Mouse (Mus musculus) limb, embryonic 14.5 days (tissue): ENCODE measurements around the gene Klhdc8b. TPM values are rescaled to one million over a fixed set of nuclear protein-coding genes. Genes with fewer than 3 reads are reported as not detected.

Experiments used
- ATAC-seq: fragments of 200-750 bp; cut with Nextera tagmentation; 2 replicates; pipeline ENCODE4 v1.8.0; 2017; ENCODE audit warnings: low read depth, moderate number of reproducible peaks, moderate TSS enrichment; ENCODE audit not compliant: low FRiP score
- DNase-seq: peaks from one replicate; pipeline ENCODE4 v3.0.0-alpha.2; 2015; ENCODE audit warnings: low spot score
- H3K27ac ChIP-seq: fragments of 300-500 bp; sonication (generic); replicated peaks from 2 replicates; pipeline ENCODE4 v1.5.1; 2014; ENCODE audit warnings: low read depth, mild to moderate bottlenecking, low read length, moderate library complexity, mixed read lengths
- H3K27me3 ChIP-seq: fragments of 300-500 bp; sonication (generic); 2 replicates; pipeline ENCODE4 v1.6.1; 2014; ENCODE audit warnings: low read length, mixed read lengths; ENCODE audit not compliant: control insufficient read depth, insufficient read depth
- H3K36me3 ChIP-seq: fragments of 300-500 bp; sonication (generic); 2 replicates; pipeline ENCODE4 v1.6.1; 2014; ENCODE audit warnings: mild to moderate bottlenecking, low read length, moderate library complexity, mixed read lengths; ENCODE audit not compliant: control insufficient read depth, insufficient read depth
- H3K4me1 ChIP-seq: fragments of 300-500 bp; sonication (generic); 2 replicates; pipeline ENCODE4 v1.6.1; 2014; ENCODE audit warnings: antibody characterized with exemption, low read length, mixed read lengths; ENCODE audit not compliant: control insufficient read depth, insufficient read depth
- H3K4me2 ChIP-seq: fragments of 300-500 bp; sonication (generic); replicated peaks from 2 replicates; pipeline ENCODE4 v1.6.1; 2014; ENCODE audit warnings: low read depth, mild to moderate bottlenecking, low read length, moderate library complexity; ENCODE audit not compliant: severe bottlenecking
- H3K4me3 ChIP-seq: fragments of 300-500 bp; sonication (generic); replicated peaks from 2 replicates; pipeline ENCODE4 v1.5.1; 2014; ENCODE audit warnings: low read length
- H3K9ac ChIP-seq: fragments of 300-500 bp; sonication (generic); 2 replicates; pipeline ENCODE4 v1.6.1; 2014; ENCODE audit warnings: mild to moderate bottlenecking, low read depth, low read length, moderate library complexity; ENCODE audit not compliant: severe bottlenecking
- H3K9me3 ChIP-seq: fragments of 300-500 bp; sonication (generic); 2 replicates; pipeline ENCODE4 v1.6.1; 2016; ENCODE audit warnings: low read length; ENCODE audit not compliant: control insufficient read depth
- POLR2A ChIP-seq: fragments of 200-500 bp; IDR thresholded peaks from 2 replicates; pipeline ENCODE4 v1.8.0; 2012; ENCODE audit warnings: inconsistent platforms, mild to moderate bottlenecking, moderate library complexity, borderline replicate concordance; ENCODE audit not compliant: insufficient read depth, insufficient read length; ENCODE audit errors: extremely low read depth
- WGBS: fragments of 180-500 bp; shearing (Covaris S2); extraction: QIAGEN DNeasy Blood & Tissue Kit; methylation state at CpG from one replicate; pipeline ENCODE4 v1.1.7; 2014; 5-methylcytosine and 5-hydroxymethylcytosine counted together
- polyA plus RNA-seq, 2 experiments: library from polyadenylated mRNA; depleted of rRNA in 1 of 2; stranded (reverse) in 1 of 2; unstranded in 1 of 2; fragments of >200 nt; fragmentation: Nextera tagmentation in 1 of 2; extraction: Ambion mirVana in 1 of 2; gene quantifications; 2 replicates each; pipeline versions ENCODE4 v1.2.1 to v1.2.3; 2012 to 2014

Klhdc8b gene
- polyA plus RNA-seq, 2 experiments: 27.7 to 43.1 TPM

DNA sequence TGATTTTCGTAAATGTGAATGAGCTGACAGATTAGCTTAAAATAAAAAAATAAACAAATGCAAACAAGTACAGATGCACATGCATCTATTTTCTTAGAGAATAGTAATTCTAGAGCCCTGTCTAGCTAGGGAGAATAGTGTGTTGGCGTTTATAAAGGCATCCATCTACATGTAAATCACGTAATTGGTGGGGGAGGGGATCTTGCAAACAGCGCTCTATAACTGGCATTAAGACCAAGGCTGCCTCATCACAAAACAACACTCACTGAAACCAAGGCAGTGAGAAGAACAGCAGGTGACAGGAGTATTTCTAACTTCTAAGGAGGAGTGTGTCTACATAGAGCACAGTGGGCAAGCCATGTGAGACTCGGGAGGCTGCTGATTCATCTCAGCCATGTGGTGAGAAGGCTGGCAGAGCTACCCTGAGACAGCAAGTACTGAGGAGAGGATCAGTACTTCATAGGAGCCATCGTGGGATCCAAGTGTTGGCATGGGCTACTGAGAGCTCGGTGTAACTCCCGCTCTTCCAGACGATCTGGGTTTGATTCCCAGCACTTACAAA is 49.9 kb downstream of the Klhdc8b start:
- Histone ChIP-seq H3K9me3 (no peaks in the 10 kb centered on the region), H3K4me3 (no peak overlapping the region), H3K36me3 (no peaks in the 10 kb centered on the region), H3K27me3 (no peaks in the 10 kb centered on the region), H3K4me2 (no peak overlapping the region), H3K27ac (no peak overlapping the region), H3K4me1 (no peaks in the 10 kb centered on the region), H3K9ac (no peak overlapping the region)
- 70% methylated on average over 9 of the region's 9 CpGs for WGBS
- no peak for TF ChIP-seq POLR2A
- ATAC-seq: no peak
- DNase-seq: no peak

DNA sequence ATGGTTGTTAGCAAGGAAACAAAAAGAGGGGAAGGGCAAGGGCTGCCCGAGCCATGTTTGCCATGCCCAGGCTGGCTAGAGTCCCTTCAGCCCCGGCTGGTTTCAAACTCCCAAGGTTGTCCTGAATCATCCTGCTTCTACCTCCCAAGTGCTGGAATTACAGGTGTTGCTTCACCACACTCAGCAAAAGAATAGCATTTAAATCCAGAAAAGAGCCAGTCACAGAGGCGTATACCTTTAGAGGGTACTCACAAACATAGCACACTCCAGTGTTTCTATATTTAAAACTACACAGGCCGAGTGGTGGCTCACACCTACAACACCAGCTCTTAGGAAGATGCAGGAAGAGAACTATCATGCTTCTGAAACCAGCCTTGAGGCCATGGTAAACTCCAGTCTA is 51.8 kb downstream of the Klhdc8b start:
- TF ChIP-seq POLR2A: no peak
- H3K4me3 ChIP-seq: no peak overlapping the region
- no peaks in the 10 kb centered on the region for H3K9me3 ChIP-seq
- no peaks in the 10 kb centered on the region for H3K27me3 ChIP-seq
- H3K27ac ChIP-seq: no peak overlapping the region
- ATAC-seq (no peak), DNase-seq (no peak)
- H3K36me3 ChIP-seq: no peaks in the 10 kb centered on the region
- 86% methylated on average over 4 of the region's 4 CpGs for WGBS
- no peak overlapping the region for H3K9ac ChIP-seq
- H3K4me1 ChIP-seq: no peaks in the 10 kb centered on the region
- no peak overlapping the region for H3K4me2 ChIP-seq

DNA sequence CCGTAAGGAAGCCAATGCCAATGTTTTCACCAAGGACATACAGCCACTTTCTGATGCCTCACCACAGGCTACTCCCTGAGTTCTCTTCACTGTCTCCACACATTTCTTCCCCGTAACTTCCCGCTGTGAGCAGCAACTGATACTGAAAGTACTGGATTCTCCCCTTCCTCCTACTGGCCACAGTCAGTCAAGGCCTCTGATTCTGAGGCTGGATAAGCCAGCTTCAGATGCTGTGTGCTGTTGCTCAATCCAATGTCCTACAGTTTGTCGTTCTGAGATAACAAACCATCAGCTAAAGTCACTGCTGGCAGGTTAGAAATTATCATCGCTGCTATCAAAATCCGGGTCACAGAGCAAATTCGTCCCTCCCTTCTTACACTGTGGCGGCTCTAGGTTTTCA is 56.9 kb downstream of the Klhdc8b start:
- no peak overlapping the region for H3K4me3 ChIP-seq
- no peak overlapping the region for H3K9ac ChIP-seq
- no peaks in the 10 kb centered on the region for H3K27me3 ChIP-seq
- no peak overlapping the region for H3K4me2 ChIP-seq
- DNase-seq: no peak
- WGBS: 80% methylated on average over 8 of the region's 8 CpGs
- H3K9me3 ChIP-seq: no peaks in the 10 kb centered on the region
- TF ChIP-seq POLR2A: no peak
- H3K27ac ChIP-seq: no peak overlapping the region
- H3K4me1 ChIP-seq: no peaks in the 10 kb centered on the region
- ATAC-seq: no peak
- no peaks in the 10 kb centered on the region for H3K36me3 ChIP-seq

DNA sequence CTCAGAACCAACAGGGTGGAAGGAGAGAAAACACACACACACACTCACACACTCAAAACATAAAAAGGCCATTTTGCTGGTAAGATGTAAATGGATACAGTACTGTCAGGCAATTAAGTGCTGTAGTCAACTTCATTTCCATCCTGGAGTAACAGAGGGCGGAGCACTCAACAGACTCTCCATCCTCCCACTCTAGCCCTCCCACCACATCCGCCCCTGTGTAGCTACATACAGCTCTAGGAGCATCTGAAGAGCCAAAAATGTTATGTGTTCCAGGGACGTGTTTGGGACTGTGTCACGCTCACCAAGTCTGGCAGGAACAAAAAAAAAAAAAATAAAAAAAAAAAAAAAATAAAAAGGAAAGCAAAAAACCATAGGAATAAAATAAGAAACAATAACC is 58.3 kb downstream of the Klhdc8b start:
- Histone ChIP-seq H3K4me3 (no peak overlapping the region), H3K27me3 (no peaks in the 10 kb centered on the region), H3K4me2 (no peak overlapping the region), H3K27ac (no peak overlapping the region), H3K4me1 (no peaks in the 10 kb centered on the region), H3K9ac (no peak overlapping the region), H3K9me3 (no peaks in the 10 kb centered on the region), H3K36me3 (no peaks in the 10 kb centered on the region)
- TF ChIP-seq POLR2A: no peak
- DNase-seq (no peak), ATAC-seq (no peak)
- 85% methylated on average over 4 of the region's 4 CpGs for WGBS

DNA sequence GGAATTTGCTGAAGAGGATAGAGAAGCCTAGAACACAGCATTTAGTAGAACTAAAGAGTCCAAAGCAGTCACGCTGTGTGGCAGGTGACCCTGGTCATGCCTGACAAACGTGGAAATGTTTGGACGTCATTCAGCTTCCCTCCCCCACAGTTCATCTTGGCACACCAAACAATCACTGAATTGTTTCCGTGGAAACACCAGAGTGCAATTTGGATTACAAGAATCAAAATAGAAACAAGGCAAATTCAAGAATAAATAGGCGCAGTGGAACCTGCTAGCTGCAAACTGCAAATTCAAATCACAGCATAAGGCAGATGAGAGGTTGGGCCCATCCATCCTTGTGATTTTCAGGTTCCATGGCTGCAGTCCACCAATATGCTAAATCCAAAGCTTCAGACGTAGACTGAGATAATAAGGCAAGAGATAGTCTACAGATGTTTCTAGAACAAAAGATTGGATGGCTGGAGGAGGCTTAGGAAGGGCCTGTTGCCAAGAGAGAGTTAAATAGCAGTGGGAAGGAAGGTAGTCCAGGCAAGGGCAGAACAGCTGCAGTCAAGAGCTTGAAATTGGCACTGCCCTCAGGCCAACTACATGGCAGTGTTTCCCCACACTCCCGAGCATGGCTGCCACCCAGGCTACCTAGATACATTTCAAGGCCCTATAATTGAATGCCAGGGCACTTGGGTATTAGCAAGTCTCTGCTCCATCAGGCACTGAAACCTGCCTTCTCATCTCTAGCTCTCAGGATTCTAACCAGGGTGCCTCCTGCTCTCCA is 60.0 kb downstream of the Klhdc8b start:
- 0 out of 2 replicates have a peak, but pooled peaks cover 4% of the 10 kb centered on the region for H3K36me3 ChIP-seq
- DNase-seq (no peak), ATAC-seq (no peak)
- no peak overlapping the region for H3K27ac ChIP-seq
- H3K9ac ChIP-seq: no peak overlapping the region
- no peak overlapping the region for H3K4me3 ChIP-seq
- H3K27me3 ChIP-seq: no peaks in the 10 kb centered on the region
- TF ChIP-seq POLR2A: no peak
- 72% methylated on average over 7 of the region's 7 CpGs for WGBS
- H3K4me2 ChIP-seq: no peak overlapping the region
- H3K9me3 ChIP-seq: no peaks in the 10 kb centered on the region
- no peaks in the 10 kb centered on the region for H3K4me1 ChIP-seq
